Comparison of ENCODE assay signal across 10 mouse cellular contexts in genomic region chr10:97339866-97340706, GRCm38 (mm10).
DNase-seq lines count a peak whose midpoint lies in the region; ATAC-seq and TF ChIP-seq lines count a peak whose summit lies in the region.
"Had no signal": no experiment of that assay in that cellular context is flagged by ENCODE, and none has a peak within 500 bp of the region (broad histone marks: within the 10 kb centered on the region; RNA-seq: fewer than 3 reads in every experiment).

No protein-coding gene starts in this region.

- no peak overlapping the region for H3K4me3 ChIP-seq in cerebellum, adult 2 months (replicated peaks; ENCODE audit: insufficient read depth, low read depth, low read length)
- no peak overlapping the region for H3K4me3 ChIP-seq in liver, postnatal 0 days (ENCODE audit: low read depth, low read length)
- no peak overlapping the region for H3K4me3 ChIP-seq in liver, embryonic 11.5 days (ENCODE audit: low read depth, low read length)
- H3K4me3 ChIP-seq in cortical plate, adult 2 months (ENCODE audit: insufficient read depth, low read length): no peak overlapping the region
- H3K4me3 ChIP-seq: erythroblast, embryonic 14.5 days; neural tube, embryonic 13.5 days had no signal

- peak; percentile 11 to 43 for DNase-seq in cerebellum, adult 2 months
- no peak for DNase-seq in cerebellum, adult 18-20 months
- no peak for DNase-seq in liver, postnatal 0 days
- DNase-seq in liver, embryonic 11.5 days (ENCODE audit: low spot score): no peak
- DNase-seq in retina, adult 2 months (ENCODE audit: low read depth, low spot score): peak; percentile 32
- DNase-seq in right cerebral cortex, adult 18-20 months: no peak
- DNase-seq in adrenal gland, postnatal 10 days: no peak

- ATAC-seq in liver, postnatal 0 days: no peak
- ATAC-seq in liver, embryonic 11.5 days (replicated peaks; ENCODE audit: low FRiP score): no peak

- H3K36me3 ChIP-seq in liver, postnatal 0 days (replicated peaks; ENCODE audit: insufficient read depth, low read length): no peaks in the 10 kb centered on the region
- H3K36me3 ChIP-seq in liver, embryonic 11.5 days (ENCODE audit: control insufficient read depth, insufficient read depth, low read length): no peaks in the 10 kb centered on the region
- H3K36me3 ChIP-seq: neural tube, embryonic 13.5 days had no signal

- H3K4me1 ChIP-seq in cerebellum, adult 2 months (ENCODE audit: control insufficient read depth, insufficient read depth, low read length): no peaks in the 10 kb centered on the region
- H3K4me1 ChIP-seq in liver, postnatal 0 days (ENCODE audit: insufficient read depth): no peaks in the 10 kb centered on the region
- H3K4me1 ChIP-seq in liver, embryonic 11.5 days (replicated peaks; ENCODE audit: control insufficient read depth, insufficient read depth, low read length): no peaks in the 10 kb centered on the region
- H3K4me1 ChIP-seq in cortical plate, adult 2 months (ENCODE audit: control insufficient read depth, insufficient read depth, low read length): no peaks in the 10 kb centered on the region; the same call in 1 of the 2 replicates

- H3K27me3 ChIP-seq in cerebellum, adult 2 months (ENCODE audit: control insufficient read depth, insufficient read depth, low read length): no peaks in the 10 kb centered on the region
- no peaks in the 10 kb centered on the region for H3K27me3 ChIP-seq in liver, postnatal 0 days (ENCODE audit: insufficient read depth, low read length)
- H3K27me3 ChIP-seq in liver, embryonic 11.5 days (replicated peaks; ENCODE audit: control insufficient read depth, insufficient read depth, low read length): no peaks in the 10 kb centered on the region
- H3K27me3 ChIP-seq: neural tube, embryonic 13.5 days had no signal

- no peak for TF ChIP-seq POLR2A in cerebellum, adult 2 months (IDR thresholded peaks at IDR 0.05; ENCODE audit: borderline replicate concordance, insufficient read depth, low read length)
- TF ChIP-seq POLR2A in cortical plate, adult 2 months (IDR thresholded peaks at IDR 0.05; ENCODE audit: extremely low read depth, insufficient read depth, low read length): no peak

- no peak overlapping the region for H3K27ac ChIP-seq in cerebellum, adult 2 months (ENCODE audit: insufficient read depth, low read length)
- H3K27ac ChIP-seq in liver, postnatal 0 days (ENCODE audit: low read depth): no peak overlapping the region
- H3K27ac ChIP-seq in liver, embryonic 11.5 days (ENCODE audit: low read depth, low read length): no peak overlapping the region
- H3K27ac ChIP-seq in cortical plate, adult 2 months (ENCODE audit: insufficient read depth, low read length): no peak overlapping the region
- H3K27ac ChIP-seq: neural tube, embryonic 13.5 days had no signal

- 23% methylated on average over 11 of the region's 11 CpGs for WGBS in cerebellum, adult 2 months
- 42% methylated on average over 11 of the region's 11 CpGs for WGBS in liver, postnatal 0 days (ENCODE audit: insufficient replicate concordance)
- 47% methylated on average over 11 of the region's 11 CpGs for WGBS in liver, embryonic 11.5 days

- no peaks in the 10 kb centered on the region for H3K9me3 ChIP-seq in liver, postnatal 0 days (ENCODE audit: low read length)
- H3K9me3 ChIP-seq in liver, embryonic 11.5 days (ENCODE audit: control insufficient read depth, low read length): no peaks in the 10 kb centered on the region
- H3K9me3 ChIP-seq: neural tube, embryonic 13.5 days had no signal

- peak; percentile 68; the same call in 1 of the 2 replicates for TF ChIP-seq CTCF in cerebellum, adult 2 months (IDR thresholded peaks at IDR 0.05; ENCODE audit: borderline replicate concordance, insufficient read depth, low read depth, low read length)
- peak; percentile 82 for TF ChIP-seq CTCF in liver, postnatal 0 days (IDR thresholded peaks at IDR 0.05; ENCODE audit: low read depth)
- peak; percentile 25; the same call in 1 of the 2 replicates for TF ChIP-seq CTCF in cortical plate, adult 2 months (IDR thresholded peaks at IDR 0.05; ENCODE audit: extremely low read depth, insufficient read depth, low read length)

- H3K4me2 ChIP-seq in liver, postnatal 0 days (ENCODE audit: low read depth, low read length): no peak overlapping the region
- no peak overlapping the region for H3K4me2 ChIP-seq in liver, embryonic 11.5 days
- H3K4me2 ChIP-seq: neural tube, embryonic 13.5 days had no signal

- no peak for TF ChIP-seq EP300 in liver, postnatal 0 days (IDR thresholded peaks at IDR 0.05; ENCODE audit: low read depth)

- H3K9ac ChIP-seq in liver, postnatal 0 days (replicated peaks): no peak overlapping the region
- no peak overlapping the region for H3K9ac ChIP-seq in liver, embryonic 11.5 days (ENCODE audit: low read depth, low read length)
- H3K9ac ChIP-seq: neural tube, embryonic 13.5 days had no signal

Comparison
In these comparisons a context has a peak if more than half of its experiments do, and no peak if none do; other contexts are left out.
1. DNase-seq: peak in cerebellum, adult 2 months (2 of 2) and retina, adult 2 months (single experiment); none in cerebellum, adult 18-20 months (0 of 2), liver, postnatal 0 days (single experiment), liver, embryonic 11.5 days (single experiment), right cerebral cortex, adult 18-20 months (single experiment) and adrenal gland, postnatal 10 days (single experiment).
2. CTCF ChIP-seq: peak in every context shown above with its lines; median percentile 82 in liver, postnatal 0 days; 68 in cerebellum, adult 2 months; 25 in cortical plate, adult 2 months.